Mouse (Mus musculus): Measurements from ENCODE around the gene Cebpg.
A peak's percentile ranks its signal among the peaks of the same experiment; 100 is the strongest.

Gene Cebpg

DNA sequence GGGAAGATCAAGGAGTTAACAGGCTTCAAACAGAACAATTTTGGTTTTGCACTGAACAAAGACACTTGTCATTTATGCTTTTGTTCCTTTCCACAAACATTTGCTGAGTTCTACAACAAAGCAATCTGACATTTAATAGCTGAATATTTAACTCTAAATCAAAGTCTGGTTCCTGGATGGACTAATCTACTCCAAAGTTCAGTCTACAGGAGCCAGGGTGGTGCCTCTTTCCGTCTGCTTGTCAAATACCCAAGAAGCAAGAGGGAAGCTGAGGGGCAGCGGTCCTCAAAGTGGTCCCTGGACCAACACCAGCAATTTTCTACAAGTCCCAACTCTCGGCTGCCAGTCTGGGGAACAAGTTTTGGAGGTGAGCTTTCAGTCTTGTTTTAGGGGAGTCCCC lies 3.2 kb downstream of the Cebpg start:
- DNase-seq: no peak

DNA sequence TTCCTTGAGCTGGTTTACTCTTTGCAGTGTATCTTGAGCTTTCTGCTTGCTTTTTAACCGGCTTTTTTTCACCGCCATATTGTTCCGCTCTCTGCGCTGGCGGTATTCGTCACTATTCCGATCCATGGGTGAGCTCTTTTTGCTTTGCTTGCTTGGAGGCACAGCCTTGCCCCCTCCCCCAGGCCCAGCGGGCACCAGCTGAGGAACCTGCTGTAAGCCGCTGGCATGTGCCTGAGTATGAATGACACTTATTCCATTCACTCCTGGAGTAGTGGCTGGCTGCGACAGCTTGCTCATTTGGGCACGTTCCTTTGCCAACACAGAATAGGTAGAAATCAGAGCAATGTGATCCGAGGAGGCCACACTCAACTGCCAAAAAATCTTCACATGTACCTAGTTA lies 5.8 kb downstream of the Cebpg start:
- no peak for DNase-seq

DNA sequence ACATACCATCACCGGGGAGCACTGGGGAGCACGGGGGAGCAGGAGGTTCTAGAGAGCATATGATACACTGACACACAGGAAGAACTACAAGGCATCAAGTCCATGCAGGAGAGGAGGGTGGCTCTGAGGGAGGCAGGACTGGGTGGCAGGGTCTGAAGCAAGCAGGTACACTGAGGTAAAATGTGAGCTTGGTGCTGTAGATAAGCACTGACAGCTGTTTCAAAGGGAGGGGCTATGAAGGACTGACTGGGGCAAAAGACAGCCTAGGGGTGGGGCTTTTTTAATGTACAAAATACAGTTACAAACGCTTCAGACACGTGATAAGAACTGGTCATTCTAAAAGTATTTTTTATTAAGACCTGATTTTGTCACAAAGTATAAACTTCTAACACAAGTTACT lies 10.3 kb downstream of the Cebpg start:
- no peak for DNase-seq

DNA sequence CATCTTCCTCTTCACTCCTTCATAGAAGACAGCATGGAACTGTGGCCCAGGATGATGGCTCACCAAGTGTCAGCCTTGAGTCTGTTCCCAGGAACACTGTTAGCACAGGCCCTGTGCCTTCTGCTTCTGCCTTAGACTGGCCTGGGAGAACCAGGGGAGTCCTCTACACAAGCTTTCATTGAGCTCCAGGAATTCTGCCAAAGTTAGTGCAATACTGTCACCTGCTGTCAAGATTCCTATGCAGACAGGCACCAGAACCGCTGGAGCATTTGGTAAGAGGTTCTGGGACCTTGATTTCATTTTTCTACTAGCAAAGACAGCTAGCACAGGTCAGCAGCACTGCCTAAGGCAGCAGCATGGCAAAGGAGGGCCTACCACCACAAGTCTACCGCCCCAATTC lies 11.7 kb downstream of the Cebpg start:
- no peak for DNase-seq

DNA sequence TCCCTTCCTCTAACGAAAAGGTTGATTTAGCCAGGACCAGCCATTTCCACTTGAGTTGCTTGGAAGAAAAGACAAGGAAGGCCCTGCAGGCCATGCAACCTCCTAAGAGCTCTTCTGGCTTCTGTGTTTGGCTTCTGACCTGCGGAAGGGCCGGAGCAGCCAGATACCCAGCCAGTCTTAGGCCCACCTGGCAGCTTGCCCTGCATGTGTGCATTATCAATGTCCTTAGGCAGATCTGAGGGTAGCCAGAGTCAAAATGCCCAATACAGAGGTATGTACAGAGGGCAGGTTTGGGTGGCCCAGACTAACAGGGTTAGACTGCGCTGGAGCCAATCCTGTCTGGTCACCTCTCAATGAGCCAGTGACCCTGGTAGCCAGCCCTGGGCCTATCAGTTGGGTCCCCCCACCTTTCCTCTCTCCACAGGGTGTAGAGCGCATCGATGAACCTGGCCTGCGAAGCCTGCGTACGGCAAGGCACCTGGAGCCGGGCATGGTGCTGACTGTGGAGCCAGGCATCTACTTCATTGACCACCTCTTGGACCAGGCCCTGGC lies 13.0 kb downstream of the Cebpg start:
- DNase-seq: no peak

DNA sequence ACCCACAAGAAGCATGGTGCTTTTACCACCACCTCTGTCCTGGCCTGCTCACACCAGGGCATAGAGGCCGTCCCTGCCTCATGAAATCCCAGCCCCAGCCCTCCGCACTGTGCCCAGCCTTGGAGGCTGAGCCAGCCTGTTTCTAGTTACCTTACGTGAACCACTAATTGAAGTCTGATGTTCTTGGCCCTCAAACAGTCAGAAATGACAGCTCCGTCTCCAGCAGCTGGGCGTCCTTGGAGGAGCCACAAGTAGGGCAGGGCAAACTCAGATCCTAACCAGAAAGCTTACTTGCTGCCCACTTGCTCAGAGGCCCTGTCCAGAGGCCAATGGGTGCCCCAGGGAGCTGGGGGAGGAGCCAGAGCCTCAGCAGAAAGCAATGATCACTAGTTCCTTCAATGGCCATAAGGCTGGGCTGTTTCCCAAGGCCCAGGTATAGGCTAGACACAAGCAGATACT lies 13.6 kb downstream of the Cebpg start:
- DNase-seq: no peak

DNA sequence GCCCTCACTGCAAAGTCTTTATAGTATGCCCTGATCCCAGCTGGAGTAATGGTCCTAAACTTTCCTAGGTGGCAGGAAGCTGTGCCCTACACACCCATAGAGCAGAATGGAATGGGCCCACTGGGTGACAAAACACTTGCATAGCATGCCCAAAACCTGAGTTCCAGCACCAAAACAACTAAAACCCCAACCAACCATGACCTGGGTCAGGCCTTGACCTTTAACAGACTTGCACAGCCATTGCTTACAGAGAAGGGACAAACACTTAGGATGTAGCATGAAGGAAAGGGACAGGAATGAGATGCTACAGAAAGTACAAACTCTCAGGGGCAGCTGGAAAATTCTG lies 14.2 kb downstream of the Cebpg start:
- no peak for DNase-seq

DNA sequence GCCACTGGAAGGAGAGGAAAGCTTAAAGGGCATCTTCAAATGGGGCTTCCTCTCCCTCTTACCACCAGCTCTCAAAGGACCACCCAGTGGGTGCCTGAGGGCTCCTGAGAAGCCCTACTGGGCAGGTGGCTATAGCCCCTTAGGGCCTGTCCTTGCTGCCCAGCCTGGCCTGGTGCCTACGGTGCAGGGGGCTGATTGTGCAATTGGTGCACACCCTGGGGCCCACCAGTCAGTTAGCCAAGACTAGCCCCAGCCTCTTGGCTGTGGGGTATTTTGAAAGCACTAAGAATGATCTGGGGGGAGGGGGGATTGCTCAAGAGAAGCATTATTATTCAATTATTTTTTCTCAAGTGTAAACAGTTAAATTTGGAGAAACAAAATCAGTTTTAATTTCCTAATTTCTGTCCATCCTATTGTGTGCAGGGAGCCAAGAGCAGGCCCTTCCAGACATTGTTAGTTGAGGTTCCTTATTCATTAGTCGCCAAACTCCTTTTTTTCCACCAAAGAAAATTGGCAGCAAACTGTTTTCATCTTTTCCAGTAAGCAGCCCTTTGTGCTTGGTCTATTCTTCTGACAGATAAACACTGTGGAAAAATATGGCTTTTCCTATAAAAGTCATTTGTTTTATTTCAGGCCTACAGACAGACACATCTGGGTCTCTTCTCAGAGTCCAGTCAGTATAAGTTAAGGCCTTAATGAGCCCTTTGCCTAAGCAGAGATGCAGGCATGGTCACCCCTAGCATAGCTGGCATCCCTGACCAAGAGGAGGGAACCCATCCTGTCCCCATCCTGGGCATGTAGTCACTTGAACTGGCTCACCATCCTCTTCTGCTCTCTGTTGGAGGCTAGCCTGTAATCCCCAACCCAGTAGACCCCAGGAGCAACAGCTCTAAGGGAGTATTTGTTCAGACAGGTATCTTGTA lies 14.8 kb downstream of the Cebpg start:
- no peak for DNase-seq

DNA sequence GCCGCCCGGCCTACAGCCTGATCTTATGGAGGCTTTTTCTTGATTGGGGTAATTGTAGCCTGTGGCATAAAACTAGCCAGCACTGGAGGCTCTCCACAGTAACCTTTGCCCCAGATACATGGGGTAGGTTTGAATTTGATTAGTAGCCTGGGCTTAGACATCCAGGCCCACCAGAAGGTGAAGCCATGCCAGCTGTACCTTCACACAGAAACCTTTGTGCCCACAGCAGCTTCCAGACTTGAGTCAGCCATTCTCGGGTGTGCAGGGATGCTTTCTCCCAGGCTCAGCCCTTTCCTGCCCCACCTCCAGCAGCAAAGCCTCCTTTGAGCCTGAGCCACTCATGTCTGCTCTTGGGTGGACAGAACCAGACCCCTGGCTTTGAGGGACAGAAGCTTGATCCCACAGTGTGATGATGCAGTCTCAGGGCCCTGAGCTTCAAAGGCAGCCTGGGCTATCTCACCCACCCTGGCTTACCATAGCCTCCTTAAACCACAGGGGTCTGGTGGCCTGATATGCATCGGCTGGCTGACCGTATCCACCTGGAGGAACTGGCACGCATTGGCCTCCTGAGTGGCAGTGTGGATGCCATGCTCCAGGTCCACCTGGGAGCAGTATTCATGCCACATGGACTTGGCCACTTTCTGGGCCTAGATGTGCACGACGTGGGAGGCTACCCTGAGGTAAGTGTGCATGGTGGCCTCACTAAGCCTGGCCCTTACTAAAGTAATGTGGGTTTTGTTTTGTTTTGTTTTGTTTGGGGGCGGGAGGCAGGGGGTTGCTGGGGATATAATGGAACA lies 16.0 kb downstream of the Cebpg start:
- no peak for DNase-seq

DNA sequence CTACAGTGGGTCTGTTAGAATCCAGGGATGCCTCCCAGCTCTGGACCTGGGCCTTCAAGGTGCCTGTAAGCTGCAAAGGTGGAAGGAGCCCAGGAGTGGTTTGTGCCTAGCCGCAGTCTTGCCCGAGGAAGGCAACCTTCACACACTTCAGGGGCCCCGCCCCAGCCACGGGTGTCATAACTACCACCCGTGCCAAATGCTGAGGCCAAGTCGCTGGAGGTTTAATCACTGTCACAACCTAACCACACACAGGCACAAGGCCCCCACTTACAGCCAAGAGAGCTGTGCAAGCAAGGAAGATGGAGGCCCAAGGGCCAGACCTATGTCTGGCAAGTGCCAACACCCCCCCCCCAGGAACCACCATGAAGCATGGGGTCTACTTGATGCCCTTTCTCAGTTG lies 19.0 kb downstream of the Cebpg start:
- no peak for DNase-seq

DNA sequence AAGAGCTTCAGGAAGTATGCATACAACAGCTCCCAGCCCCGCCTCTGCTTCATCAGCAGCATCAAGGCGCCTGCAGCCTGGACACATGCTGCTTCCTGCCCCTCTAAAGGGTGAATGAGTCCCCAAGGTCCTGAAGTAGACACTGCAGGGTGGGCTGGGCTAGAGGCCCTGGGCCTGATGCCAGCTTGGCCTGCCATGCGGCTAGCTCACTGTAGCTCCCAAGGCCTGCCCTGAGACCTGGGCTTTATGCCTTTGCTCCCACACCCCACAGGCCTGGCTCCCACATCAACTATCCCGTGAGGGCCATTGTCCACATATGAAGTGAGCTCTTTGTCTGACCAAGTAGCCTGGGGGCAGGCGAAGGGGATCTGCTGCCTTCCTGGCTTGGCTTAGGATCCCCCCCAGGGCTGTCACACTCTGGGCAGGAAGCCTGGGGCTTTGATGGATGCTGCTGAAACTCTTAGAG lies 20.1 kb downstream of the Cebpg start:
- no peak for DNase-seq

DNA sequence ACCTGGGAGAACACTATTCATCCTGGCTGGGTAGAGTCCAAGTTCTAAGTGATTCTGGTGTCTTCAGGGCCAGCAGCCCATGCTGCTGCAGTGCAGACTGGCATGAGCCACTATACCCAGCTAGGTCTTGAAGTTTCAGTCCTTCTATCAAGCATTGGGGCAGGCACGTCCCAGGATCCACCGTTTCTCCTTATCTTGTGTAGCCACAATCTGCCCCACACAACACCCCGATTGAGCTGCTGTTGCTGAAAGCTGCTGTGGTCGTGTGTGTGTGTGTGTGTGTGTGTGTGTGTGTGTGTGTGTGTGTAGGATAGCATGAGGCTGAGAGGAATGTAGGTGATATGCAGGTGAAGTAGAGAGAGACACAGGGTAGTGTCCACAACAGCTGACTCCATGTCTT lies 20.8 kb downstream of the Cebpg start:
- DNase-seq: no peak

DNA sequence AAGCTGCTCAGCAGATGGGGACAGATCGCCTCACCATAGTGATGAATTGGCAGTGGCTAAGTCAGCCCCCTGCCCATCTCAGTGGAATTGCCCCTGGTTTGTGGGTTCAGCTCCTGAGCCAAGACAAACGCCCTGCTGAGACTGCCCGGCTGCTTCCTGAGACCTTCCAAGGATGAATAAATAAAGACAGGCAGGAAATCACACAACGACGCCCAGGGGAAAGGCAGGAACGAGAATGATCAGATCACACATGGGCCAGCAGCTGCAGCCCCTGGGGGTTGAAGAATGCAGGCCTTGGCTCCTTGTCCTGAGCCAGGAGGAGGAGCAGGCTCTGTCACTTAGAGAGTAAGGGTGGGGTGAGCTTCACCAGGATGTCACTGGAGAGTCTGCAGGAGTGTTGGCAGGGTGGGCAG lies 21.2 kb downstream of the Cebpg start:
- no peak for DNase-seq

DNA sequence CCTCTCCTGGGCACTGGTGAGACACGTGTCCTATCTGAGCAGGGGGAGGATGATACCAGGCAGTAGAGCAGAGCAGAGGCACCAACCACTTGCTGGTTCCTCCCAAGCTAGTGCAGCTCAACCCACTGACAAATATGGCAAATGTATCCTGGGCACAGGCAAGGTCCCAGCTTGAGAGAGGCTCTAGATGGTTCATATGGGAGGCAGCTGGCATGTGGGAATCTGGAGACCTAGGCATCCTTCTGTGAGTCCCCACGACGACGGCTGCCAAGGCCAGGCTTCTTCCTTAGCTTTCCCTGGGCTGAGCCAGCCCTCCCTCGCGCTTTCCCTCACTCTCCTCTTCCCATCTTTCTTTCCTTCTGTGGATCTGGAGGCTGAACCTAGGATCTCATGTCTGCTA lies 25.8 kb downstream of the Cebpg start:
- no peak for DNase-seq

DNA sequence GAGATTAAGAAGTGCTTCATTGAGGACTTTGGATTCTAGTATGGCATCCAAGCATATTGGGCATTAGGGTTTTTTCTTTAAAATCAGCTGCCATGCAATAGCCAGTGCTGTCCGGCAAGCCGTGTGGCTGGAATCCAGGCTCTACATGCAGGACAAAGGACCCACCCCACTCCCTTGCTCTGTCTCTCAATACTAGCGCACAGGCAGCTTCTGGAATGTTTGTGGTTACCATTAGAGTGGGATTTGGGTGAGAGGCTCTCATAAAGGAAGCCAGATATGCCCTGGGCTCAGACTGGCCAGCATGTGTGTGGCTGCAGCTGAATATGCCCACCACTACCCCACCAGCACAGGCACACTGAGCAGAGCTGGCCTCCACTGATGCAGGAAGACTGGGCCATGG lies 26.7 kb downstream of the Cebpg start:
- DNase-seq: no peak

DNA sequence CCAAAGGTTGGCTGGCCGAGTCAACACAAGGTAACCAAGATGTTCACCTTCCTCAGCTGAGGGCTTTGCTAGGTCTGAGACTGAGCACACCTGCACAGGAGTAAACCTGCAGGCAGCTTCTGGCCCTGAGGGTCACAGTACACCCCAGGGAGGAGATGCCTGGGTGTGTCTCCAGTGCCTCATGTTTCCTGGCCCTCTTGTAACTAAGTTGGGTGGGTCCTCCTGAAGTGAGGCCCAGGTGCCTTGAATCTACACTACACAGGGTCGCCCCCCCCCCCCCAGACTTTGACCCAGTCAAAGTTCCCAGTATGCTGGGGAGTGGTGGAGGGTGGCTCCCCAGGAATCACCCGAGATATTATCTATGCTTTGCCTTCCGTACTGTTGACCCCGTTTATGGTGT lies 27.1 kb downstream of the Cebpg start:
- DNase-seq: no peak

DNA sequence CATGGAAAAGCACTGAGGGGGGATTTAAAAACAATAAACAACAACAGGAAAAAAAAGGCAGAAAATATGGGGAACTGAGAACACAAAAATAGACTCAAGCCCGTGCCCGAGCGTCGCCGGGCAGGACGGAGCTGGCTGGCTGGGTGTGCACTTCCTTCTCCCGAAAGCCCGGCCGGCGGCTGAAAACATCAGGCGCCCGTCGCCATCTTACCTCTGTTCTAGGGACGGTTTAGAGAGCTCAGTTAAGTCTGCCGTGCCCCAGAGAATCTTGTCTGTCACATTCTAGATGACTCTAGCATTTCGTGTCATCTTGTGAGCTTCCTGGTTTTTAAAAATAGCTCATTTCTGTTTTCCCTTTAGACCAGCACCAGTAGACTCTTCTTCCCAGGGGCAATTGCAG lies 27.8 kb downstream of the Cebpg start:
- DNase-seq: no peak

DNA sequence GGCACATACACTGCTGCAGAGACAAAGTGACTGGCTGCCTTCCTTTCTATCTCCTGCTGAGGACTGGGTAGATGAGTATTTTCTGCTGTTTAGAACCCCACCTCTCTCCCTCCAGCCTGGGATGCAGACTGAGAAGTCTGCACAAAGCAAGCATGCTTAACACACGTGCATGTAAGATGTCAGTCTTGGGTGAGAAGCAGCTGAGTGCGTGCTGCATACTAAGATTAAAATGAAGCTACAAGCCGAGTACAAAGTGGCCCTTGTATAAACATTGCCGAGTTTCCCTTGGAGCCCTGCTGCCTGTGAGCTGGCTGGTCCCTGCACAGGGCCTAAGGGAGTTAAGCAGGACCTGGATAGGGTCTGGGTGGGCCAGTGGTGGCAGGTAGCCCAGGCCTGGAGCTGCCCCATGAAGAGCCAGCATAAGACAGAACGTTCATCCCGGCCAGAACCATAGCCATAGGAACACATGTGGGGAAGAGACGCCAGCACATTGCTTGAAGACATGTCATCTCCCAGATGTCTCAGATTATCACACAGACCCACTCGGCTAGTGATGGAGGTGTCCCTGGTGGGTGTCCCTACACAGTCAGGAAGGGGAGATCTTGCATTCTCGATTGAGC lies 28.5 kb downstream of the Cebpg start:
- DNase-seq: no peak

DNA sequence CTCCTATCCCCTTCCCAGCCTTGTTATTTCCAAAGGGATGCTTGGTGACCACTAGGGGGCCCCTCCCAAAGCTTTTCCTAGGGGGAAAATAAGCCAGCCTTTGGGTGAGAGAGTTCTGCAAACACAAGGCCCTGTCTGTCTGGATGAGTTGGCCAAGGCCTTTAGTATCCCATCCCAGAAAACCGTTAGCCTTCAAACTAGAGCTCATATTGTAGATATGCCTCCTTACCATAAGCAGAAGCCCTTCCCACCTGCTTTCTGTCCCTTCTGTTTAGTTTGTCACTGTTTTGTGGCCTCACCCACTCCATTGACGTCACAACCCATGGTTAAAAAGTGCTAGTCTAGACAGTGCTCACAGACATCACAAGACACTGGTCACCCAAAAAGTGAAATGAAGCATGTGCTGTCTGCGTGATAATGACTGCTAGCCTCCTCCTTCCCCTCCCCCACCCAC lies 29.5 kb downstream of the Cebpg start:
- DNase-seq: no peak

DNA sequence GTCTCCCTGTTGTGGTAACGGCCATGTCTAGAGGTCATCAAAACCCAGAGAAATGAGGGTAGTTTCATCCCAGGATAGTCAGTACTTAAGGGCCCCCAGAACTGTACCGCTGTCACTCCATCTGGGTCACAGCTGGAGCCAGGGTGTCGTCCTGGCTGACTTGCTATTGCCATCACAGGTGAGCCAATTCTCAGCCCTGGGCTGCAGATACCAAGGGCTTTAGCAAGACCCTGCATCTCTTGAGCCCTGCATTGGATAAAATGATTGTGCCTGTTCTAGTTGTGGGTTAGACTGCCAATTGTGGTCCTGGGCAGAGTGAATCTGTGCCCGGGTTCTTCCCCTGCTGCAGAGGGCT lies 30.1 kb downstream of the Cebpg start:
- DNase-seq: no peak

DNA sequence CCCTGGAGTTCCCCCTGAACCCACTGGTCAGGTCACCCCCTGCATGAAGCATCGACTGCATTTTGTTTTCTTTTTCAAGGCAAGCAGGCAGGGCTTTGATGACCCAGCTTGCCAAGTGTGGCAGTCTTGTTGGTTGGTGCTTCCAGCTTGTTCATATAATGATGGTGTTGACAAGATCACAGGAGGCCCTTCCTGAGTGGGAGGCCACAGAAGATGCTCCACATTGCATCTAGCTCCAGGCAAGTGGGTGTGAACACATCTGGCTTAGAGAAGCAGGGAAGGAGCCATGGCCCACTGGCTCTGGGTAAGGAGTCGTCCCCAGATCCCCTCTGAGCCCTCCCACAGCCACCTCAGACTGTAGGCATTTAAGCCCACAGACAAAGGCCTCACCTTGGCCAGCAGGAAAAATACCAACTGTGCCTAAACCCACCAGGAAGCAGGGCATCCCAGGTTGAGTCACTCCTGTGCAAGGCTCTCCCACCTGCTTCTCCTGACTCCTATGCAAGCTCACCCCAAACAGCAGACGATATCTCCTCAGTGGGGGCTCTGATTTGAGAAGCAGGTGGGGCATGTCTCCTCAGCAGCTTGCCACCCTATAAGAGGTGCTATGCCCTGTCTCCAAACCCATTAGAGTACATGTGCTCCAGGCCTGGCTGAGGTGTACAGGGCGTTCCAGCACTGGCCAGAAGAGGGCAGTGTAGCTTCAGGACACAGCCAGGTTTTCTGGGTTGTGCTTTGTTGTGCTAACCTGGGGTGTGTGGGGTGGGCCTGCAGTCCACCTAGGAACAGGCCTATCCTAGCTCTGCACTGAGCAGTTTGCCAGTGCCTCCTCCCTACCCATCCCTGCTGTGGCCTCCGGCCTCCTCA lies 30.7 kb downstream of the Cebpg start:
- peak; percentile 74 for DNase-seq

DNA sequence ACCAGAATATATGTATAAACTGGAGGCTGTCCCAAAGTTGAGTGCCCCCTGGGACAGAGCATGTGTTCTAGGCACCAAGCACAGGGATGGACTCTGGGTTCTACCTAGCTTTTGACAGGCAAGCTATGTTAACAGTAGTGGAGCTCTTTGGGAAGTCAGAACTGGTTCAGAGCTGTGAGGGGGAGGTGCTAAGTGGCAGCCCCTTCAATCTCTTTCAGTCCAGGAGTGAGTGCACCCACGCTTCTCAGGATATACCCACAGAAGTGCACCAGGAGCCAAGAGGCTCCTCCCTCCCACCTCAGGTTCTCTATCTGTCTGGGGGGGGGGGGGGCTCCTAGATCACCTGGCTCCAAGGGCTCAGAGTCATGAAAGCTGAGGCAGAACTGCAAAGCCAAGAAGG lies 31.9 kb downstream of the Cebpg start:
- no peak for DNase-seq

All from thymus, postnatal 25 days (tissue).